Mouse (Mus musculus): ENCODE measurements around the gene 1700003F12Rik.

DNA sequence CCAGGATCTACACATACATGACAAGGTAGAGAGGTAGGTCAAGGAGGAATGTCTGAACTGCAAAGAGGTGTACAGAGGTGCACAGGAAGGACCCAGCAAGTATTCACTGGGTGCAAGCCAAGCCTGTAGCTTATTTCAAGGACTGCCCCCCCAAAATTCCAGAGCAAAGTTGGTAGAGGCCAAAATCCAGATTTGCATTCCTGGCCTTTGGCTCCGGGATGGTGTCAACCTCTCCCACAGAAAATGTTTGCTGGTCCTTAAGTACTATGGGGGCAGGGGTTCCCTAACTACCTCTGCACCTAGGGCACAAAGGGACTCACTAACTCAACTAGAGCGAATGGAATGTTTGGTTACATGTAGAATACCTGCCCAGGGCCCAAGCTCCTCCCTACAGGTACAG, 20.9 kb downstream of the 1700003F12Rik start:
- TF ChIP-seq GATA1 (IDR thresholded peaks at IDR 0.05; ENCODE audit: low read length) (no peak), TAL1 (IDR thresholded peaks at IDR 0.05; ENCODE audit: low read length) (no peak)

Data from erythroblast, embryonic 14.5 days (primary cell).